Mouse (Mus musculus) gastrocnemius, postnatal 4 days (tissue): Measurements from ENCODE around the gene Cdnf. TPM values are rescaled to one million over a fixed set of nuclear protein-coding genes. Genes with fewer than 3 reads are reported as not detected.
A peak's percentile ranks its signal among the peaks of the same experiment; 100 is the strongest.

Experiments used
- DNase-seq, 2 experiments: peaks; one replicate each; pipeline ENCODE4 v3.0.0; 2021 to 2022; ENCODE audit warnings: low spot score in 2 of 2, mixed read lengths in 2 of 2
- long read RNA-seq, 2 experiments: library from polyadenylated mRNA; stranded (forward); transcript quantifications; one replicate each; pipeline ENCODE4 v2.0.0; 2021
- total RNA-seq, 2 experiments: library from RNA; stranded (reverse); gene quantifications; 2 replicates each; pipeline ENCODE4 v1.2.3; 2021

The Cdnf gene
- 1 to 10 TPM; 4.8 to 7.8 TPM for total RNA-seq
- long read RNA-seq, experiment 1, partial matches to known transcripts = 0 of 2 reads
- long read RNA-seq, experiment 1, other reads (novel, unspliced or antisense) = 1 of 2 reads
- long read RNA-seq, experiment 2, transcript Cdnf-201 (4 exons, 3,013 nt) = major isoform, 5 of 6 reads
- long read RNA-seq, experiment 2, partial matches to known transcripts = 1 of 6 reads
- long read RNA-seq, experiment 2, other reads (novel, unspliced or antisense) = 0 of 6 reads

DNA sequence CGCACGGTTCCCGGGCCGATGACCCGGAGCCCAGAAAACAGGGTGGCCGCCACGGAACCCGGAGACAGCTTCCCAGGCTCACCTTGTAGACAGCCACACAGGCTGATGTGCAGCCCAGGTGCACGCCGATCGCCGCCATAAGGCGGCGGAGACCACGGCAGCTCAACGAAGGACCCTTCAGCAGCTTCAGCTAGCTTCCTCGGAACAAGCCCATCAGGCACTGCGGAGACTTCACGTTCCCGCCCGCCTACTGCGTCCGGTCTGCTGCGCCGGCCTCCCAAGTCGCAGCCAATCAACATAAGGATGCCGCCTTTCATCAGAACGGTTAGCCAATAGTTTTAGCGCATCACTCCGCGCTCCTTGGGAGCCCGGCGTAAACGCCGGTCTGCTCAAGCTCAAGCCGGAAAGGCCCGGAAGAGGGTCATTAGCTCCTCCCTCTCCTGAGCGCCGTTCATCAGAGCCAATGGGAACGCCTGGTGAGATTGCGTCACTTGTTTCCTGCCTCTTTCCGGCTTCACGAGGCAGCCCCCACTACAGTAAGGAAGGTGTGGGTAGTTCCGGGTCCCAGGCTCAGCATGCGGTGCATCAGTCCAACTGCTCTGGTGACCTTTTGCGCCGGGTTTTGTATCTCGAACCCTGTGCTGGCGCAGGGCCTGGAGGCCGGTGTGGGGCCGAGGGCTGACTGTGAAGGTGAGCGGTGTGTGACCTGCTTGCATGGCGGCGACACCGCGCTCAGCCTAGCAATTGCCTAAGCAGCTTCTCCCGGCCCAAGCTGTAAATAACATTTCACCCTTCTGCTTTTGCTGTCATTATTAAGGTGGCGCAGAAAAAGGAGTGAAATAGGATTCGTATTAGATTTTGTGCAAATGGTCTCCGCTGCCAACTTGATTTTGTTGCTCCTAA, at the start of gene Cdnf, which contains the start of the genes Gm45902 and Hspa14:
Cdnf (plus strand) TSS at position 479 of the 903 bp plus-strand sequence.
Gm45902 (minus strand) TSS at position 239 of the 903 bp plus-strand sequence.
Hspa14 (minus strand) TSS at position 263 of the 903 bp plus-strand sequence.
- DNase-seq = peak; percentile 69 to 88

DNA sequence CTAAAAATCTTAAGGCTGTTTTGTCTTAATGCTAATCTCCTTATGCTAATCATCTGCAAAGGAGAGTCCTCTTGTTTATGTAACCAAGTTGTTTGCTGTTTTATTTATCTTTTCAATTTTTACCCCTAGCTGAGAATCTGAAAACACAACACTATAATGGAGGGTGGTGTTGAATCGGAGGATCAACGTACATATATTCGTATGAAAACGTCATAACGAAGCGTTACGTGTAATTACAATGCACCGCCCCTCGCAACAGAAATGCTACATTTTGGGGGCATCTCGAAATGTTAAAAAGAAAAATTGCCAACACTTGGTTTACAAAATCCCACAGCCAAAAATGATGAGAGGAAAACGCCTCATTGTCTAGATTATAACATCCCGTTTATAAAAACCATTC, 38.9 kb upstream of the Cdnf start:
- DNase-seq = no peak

DNA sequence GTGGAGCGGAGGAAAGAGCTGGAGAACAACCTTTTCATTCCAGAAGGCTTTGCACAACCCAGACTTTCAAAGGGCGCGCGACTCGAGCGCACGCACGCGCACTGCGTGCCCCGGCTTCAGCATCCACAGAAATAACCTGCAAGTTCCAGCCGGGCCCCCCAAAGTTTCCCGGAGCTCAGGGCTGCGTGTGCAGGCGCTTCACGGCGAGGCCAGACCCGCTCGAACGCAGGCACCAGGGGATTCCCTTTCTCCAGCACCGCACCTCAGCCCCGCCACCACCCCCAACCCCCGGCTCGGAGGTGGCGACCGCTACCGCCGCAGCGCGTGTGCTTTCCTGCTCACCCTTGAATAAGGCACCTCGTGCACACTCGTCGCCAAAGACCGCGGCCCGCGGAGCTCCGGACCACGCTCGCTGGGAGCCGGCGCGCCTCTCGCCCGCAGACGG, 38.4 kb upstream of the Cdnf start:
- DNase-seq = peak; percentile 16 to 47

DNA sequence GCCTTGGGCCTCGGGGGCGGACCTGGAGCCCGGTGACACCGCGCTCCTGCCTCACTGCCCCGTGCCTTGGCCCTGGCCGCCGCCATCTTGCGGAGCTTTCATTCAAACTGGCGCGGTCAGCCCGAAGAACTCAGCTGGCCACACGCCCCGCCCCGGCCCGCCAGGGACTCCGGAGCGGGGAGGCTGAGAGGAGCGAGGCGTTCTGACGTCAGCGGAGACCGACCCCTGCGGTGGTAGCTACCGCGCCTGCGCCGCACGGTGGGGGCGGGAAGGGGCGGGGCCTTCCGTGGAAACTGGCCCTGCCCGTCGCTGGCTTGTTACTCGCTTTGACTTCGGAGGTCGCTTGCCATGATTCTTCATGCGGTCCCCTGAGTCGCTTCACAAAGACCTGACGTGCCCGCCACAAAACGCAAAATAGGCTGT, 38.0 kb upstream of the Cdnf start, which contains the start of gene Suv39h2:
Suv39h2 (minus strand) TSS at position 171 of the 423 bp plus-strand sequence.
- DNase-seq = peak; percentile 97 to 98

DNA sequence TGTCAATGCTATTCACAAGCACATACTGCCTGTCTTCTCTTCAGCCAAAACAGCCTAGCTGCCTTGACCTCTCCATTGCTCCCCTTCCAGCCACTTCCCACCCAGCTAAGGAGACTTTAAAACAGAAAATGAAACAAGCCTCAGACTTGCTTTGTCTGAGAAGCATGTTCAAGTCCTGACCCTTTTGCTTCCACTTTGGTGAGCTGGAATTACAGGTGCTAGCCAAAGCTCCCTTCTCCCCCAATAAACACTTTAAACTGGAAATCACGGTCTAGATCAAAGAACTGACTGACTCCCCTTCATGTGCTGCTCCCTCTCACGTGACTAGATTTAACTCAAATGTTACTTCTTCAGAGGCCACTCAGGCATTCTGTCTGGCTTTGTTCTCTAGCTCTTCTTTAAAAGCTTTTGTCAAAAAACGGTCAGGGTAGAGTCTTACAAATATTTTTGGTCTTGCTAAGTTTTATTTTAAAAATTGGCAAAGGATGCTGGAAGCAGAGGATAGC, 37.0 kb upstream of the Cdnf start:
- DNase-seq = no peak

DNA sequence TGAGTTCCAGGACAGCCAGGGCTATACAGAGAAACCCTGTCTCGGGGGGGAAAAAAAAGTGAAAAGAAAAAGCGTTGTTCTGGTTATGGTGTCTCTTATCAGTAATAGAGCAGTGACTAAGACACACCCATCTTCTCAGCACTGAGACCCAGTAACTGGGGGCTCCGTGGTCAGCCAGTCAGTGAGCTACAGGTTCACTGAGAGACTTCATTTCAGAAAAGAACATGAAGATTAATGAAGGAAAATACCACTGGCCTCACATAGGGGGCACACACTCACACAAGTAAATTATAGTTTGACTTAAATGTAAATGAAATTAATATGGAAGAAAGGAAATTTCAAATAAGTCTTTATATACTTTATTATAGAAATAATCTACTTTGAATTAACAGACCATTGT, 32.6 kb upstream of the Cdnf start:
- DNase-seq = no peak

DNA sequence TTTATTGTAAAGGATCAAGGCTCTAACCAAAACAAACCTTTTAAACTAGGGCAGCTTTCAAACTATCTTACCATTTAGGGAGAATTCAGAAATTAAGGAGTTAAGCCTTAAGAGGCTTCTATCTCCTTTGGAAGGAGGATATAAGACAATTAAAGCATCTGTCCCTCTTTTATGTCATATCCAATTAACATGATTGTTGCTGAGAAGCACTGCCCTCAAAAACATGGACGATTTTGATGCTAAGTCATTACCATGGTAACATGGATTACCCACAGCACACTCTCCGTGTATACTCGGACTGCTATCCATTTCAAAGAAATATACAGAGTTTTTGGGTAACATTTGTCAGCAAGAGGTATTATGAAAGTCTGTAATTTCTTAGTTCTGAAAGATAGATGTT, 23.0 kb upstream of the Cdnf start:
- no peak for DNase-seq

GRCm38 (mm10) chr2:3493833-3494409, 18.9 kb upstream of the Cdnf start:
- DNase-seq = no peak

GRCm38 (mm10) chr2:3499543-3499942, 13.3 kb upstream of the Cdnf start:
- no peak for DNase-seq

- DNase-seq = no peak
Observed at GRCm38 (mm10) chr2:3500886-3501285, 11.9 kb upstream of the Cdnf start.

DNA sequence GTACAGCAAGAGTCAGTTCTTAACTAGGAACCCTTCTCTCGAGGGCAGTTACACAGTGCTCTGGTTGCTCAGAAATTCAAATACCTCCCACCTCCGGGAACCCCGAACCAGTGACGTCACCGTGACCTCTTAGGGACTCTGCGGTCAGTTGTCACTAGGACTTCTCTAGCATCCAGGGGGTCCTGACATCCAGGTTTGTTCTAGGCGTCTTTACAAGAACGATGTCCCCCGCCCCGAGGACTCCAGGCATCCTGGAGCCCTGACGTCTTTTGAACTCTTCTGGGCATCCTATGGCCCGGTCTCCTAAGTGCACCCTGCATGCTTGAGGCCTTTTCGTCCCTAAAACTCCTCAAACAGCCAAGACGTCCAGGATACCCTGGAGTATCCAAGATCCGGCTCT, 754 bp upstream of the Cdnf start:
- no peak for DNase-seq

DNA sequence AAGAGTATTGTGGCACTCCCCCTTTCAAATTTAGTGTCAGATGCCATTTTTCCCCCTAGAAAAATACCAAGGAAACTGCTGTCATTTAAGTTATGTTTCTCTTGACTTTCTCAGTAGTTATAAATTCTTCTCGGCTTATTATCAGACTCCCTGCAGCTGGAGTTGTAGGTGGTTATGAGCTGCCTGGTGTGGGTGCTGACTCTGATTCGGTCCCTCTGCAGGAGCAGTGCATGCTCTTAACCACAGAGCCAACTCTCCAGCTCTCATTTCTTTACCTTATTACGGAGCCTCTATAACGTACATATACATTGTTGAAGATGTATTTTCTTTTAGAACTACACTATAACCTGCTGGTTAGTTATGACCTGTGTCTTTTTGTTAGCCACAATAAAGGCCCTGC, 9.7 kb downstream of the Cdnf start:
- no peak for DNase-seq

GRCm38 (mm10) chr2:3526288-3526687, 13.5 kb downstream of the Cdnf start:
- DNase-seq = no peak

GRCm38 (mm10) chr2:3541307-3542079, 28.7 kb downstream of the Cdnf start:
- DNase-seq = no peak

DNA sequence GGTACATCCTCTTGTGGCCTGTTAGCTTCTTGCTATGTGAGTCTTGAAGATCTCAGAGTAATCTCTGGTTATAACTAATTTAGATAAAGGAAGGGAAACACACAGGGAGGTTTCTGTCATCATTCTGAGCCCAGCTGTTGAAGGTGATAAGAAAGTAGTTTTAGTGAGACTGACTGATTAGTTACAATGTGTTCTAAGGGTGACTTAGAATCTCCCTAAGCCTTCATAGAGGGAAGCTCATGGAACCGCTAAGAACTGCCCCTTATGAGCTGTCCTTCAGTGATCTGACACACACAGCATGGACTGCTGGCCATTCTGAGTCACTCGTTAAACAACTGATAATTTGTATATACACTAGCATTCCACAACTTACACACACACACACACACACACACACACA, 33.2 kb downstream of the Cdnf start:
- DNase-seq = no peak

DNA sequence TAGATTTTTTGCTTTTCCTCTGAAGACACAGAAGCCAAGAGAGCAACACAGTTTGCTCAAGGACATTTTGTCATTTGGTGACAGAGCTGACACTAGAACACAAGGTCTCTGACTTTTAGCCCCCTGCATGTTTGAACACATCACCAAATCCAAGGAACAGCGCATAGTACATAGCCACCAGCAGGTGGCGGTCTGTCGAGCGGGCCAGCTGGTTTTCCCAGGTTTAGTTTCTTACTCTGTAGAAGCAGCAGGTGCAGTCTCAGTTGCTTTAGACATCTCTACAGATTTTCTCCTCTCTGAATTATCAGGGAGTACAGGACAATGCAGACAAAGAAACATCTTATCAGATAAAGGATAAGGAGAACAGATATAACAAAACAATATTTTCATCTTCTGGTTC, 33.8 kb downstream of the Cdnf start:
- peak in 1 of 2 experiments; percentile 25 for DNase-seq

- DNase-seq = no peak
Observed at GRCm38 (mm10) chr2:3570186-3570585, 57.4 kb downstream of the Cdnf start, which contains the start of gene Fam107b. Gene Fam107b (plus strand): TSS chr2:3570488.

GRCm38 (mm10) chr2:3570606-3571005, 57.8 kb downstream of the Cdnf start:
- no peak for DNase-seq

DNA sequence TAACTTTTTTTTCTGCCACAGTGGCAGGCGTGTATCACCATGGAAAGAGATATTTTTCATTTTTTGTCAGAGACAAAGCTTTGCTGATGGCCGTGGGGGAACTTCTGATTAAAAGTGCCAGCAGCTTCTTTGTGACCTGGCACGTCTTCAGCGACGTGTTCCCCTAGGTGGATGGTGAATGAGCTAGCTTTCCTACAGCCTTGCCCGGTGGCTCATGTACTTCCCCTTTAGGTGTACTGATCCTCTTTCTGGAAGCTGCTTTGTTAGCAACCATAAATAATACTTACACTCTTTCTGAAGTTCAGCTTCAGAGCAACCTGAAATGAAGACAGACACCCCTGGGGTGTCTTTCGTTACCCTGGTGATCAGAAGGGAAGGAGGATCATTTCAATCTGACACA, 61.1 kb downstream of the Cdnf start:
- DNase-seq = no peak

- no peak for DNase-seq
Observed at GRCm38 (mm10) chr2:3575140-3575539, 62.3 kb downstream of the Cdnf start.
